Mouse (Mus musculus): ENCODE results near the gene Dclre1b.

The Dclre1b gene

DNA sequence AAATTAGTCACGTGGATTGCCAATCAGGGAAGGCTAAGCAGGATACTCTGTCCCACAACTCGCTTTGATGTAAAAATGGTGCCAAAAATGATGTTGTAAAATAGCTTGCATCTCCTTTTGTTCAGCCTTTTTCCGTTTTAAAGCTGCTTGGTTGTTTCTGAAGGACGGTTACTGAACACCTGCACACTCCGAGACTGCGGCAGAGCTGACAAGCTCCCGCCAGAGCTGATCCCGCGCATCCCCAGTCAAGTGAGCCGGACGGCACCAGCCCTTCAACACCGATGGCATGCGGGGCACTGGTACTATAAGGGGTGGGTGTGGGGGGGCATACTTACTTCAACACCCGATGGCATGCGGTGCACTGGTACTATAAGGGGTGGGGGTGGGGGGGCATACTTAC, 35.2 kb downstream of the Dclre1b start:
- no peak for DNase-seq (ENCODE audit: extremely low spot score, low read depth, low spot score)

DNA sequence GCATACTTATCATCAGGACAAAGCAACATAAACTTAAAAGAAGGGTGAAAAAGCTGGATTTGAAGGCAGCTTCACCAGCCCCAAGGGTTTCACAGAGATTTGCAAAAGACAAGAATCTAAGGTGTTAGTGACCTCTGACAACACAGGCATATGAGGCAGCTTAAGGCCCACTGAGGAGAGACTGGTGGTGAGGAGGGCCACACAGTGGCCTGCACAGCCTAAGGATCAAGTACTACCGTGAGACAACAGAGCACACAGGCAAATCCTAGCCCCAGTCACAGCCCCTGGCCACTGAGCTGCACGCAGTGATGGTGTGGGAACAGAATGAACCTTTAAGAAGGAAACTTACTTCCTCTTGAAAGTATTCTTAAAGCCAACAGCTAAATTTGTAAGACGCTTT, 35.7 kb downstream of the Dclre1b start:
- DNase-seq (ENCODE audit: extremely low spot score, low read depth, low spot score) = no peak

DNA sequence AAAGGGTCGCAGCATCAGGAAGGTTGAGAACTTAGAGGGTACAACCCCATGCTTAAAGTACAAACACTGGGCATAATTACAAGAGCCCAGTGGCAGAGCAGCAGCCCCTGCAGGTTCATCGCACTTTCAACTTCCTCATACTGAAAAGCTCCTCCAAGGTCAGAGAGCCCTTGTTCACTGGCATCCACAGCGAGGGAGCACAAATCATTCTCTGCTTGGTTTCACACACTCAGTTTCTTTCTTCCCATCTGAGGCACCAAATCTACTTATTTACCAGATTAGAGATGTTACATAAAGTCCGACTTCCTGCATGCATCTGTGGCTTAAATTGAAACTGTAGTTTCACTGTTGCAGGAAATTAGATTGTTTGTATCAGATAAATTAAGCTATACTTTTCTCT, 36.4 kb downstream of the Dclre1b start:
- no peak for DNase-seq (ENCODE audit: extremely low spot score, low read depth, low spot score)

DNA sequence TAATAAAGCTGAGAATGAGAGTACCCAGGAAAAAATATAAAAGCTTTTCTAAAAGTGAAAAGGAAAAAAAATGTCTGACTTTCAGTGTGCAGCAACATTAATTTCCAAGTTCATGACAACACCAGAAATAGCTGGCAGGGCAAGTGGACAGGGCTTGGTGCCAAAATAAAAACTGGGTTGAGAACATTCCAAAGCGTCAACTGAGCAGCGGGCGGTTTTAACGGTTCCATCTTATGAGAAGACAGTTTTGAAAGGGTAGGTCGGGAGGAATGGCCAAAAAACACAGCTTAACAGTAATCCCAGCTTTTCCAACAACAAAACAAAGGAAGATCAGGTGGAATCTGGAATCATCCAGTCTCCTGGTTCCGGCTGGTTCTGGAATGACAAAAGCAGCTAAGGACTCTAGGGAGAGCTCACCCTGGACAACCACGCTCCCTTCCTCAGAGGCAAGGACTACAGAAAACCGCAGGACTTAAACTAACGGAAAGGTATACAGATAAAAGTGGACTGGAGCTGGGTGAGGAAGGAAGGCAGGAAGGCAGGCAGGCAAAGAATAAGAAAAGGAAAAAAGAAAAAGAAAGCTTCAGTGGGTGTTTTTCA, 37.6 kb downstream of the Dclre1b start:
- no peak for DNase-seq (ENCODE audit: extremely low spot score, low read depth, low spot score)

DNA sequence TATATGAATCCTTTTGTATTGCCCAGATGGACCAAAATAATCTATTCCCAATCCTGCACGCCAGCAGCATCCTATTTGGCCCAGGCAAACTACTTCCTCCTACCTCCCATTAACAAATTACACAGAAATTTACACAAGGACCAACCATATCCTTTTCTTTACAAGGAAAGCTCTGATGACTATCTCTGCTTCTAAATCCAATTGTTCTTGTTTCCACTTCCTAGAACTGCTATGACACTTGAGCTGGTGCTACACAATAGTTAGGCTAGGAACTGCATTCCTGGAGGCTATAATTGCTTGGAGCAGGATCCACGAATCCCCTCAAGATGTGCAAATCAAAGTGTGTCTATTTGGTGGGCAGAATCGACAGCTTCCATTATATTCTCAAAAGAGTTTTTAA, 42.5 kb downstream of the Dclre1b start:
- DNase-seq (ENCODE audit: extremely low spot score, low read depth, low spot score) = no peak

DNA sequence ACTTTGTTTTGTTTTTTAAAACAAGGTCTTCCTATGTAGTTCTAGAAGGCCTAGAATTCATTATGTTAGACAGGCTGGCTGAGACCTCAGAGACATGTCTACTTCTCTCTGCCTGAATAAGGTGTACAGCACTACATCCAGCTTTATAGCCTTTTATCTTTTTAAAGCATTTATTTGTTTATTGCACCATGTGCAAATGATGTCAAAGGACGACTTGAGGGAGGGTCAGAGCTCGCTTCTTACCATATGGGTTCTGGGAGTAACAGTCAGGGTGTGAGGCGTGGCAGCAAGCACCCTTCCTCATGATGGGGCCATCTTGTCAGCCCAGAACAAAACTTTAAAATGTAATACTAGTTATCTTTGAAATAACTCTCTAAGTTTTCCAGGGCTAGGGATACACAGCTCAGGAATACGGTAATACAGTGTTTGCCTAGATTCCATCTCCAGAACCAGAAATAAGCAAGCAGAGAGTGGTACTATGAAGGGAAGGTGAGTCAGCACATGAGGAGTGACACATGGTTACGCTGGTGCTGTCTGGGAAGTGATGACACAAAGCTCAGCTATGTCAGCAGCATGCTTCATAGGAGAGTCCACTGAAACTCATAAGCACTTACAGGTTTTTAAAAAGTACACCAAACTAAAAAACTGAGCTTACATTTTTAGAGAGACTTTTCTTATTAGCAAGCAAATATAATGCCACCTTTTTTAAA, 49.8 kb downstream of the Dclre1b start:
- DNase-seq (ENCODE audit: extremely low spot score, low read depth, low spot score) = no peak

DNA sequence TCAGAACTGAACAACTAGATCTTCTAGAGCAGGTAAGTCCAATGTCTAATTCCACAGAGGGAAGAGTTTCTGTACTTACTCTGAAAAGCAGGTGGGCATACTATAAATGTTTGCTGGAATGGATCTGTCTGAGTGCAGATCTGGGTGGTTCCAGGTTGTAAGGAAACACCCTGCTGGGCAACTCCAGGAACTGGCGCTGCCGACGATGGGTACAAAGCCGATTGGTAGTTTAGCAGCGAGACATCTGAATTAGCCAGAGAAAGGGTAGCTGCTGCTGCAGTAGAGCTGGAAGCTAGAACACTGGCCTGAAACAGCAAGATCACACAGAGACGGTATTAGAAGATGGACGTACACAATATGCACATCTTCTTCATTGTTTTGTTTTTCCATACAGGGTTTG, 50.8 kb downstream of the Dclre1b start:
- DNase-seq (ENCODE audit: extremely low spot score, low read depth, low spot score) = no peak

DNA sequence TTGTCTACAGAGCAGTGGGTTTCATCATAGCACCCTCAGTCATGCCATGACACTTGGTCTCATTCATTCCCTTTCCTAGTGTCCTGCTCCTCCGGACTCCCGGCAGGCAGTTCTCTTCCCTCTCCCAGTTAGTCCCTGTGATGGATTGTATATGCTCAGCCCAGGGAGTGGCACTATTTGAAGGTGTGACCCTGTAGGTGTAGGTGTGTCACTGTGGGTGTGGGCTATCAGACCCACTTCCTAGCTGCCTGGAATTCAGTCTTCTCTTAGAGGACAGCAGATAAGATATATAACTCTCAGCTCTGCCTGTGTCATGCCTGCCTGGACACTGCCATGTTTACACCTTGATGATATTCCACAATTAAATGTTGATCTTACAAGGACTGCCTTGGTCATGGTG, 52.3 kb downstream of the Dclre1b start:
- DNase-seq (ENCODE audit: extremely low spot score, low read depth, low spot score) = no peak

DNA sequence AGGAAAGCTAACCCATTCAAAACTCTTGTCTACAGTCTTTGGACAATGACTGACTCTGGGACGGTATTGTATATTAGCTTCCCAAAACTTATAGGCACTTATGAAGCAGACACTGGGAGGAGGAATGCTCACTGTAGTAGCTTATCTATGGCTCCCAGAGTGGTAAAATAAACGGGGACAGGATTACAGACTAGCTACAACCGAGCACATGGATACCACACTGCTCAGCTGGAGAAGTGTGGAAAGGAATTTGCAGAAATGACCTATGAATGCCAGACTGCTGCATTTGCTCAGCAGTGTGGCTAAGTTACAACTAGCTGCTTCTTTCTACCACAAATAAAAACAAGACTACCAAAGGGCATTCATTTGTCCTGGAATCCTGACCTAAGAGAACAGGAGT, 53.9 kb downstream of the Dclre1b start:
- no peak for DNase-seq (ENCODE audit: extremely low spot score, low read depth, low spot score)

DNA sequence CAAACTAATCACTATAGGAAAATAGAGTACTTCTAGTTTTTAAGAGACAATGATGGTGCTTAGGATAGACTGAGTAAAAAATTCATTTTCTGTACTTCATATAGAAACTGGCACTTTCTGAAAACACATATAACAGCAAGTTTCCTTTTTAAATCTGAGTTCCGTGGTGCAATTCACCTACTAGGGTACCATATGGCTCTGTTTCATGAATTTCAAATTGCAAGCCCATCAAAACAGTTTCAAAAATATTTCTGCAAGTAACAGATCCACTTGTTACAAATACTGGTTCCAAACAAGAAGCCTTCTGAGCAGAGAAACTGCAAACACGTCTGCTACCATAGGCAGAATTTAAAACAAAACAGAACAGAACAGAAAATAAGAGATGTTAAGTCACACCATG, 57.7 kb downstream of the Dclre1b start:
- DNase-seq (ENCODE audit: extremely low spot score, low read depth, low spot score) = no peak
